Mouse (Mus musculus) intestine, embryonic 14.5 days (tissue): ENCODE data around the gene Fbxw7. TPM values are rescaled to one million over a fixed set of nuclear protein-coding genes. Genes with fewer than 3 reads are reported as not detected.

ENCODE experiments used
- ATAC-seq: fragments of 200-750 bp; cut with Nextera tagmentation; replicated peaks from 2 replicates; pipeline ENCODE4 v1.8.0; 2017; ENCODE audit warnings: low read depth, moderate number of reproducible peaks, moderate TSS enrichment, moderate library complexity; ENCODE audit not compliant: low FRiP score, low TSS enrichment
- DNase-seq: peaks from one replicate; pipeline ENCODE4 v3.0.0-alpha.2; 2018; ENCODE audit warnings: low spot score
- H3K27ac ChIP-seq: fragments of 300-500 bp; sonication (generic); 2 replicates; pipeline ENCODE4 v1.5.1; 2014; ENCODE audit warnings: low read depth, mild to moderate bottlenecking, control low read depth
- H3K27me3 ChIP-seq: fragments of 300-500 bp; sonication (generic); replicated peaks from 2 replicates; pipeline ENCODE4 v1.6.1; 2014; ENCODE audit warnings: low read length, control low read depth; ENCODE audit not compliant: control insufficient read depth, insufficient read depth
- H3K36me3 ChIP-seq: fragments of 300-500 bp; sonication (generic); 2 replicates; pipeline ENCODE4 v1.6.1; 2014; ENCODE audit warnings: low read length, control low read depth; ENCODE audit not compliant: control insufficient read depth, insufficient read depth
- H3K4me1 ChIP-seq: fragments of 300-500 bp; sonication (generic); replicated peaks from 2 replicates; pipeline ENCODE4 v1.6.1; 2014; ENCODE audit warnings: low read length, control low read depth, mixed read lengths; ENCODE audit not compliant: control insufficient read depth, insufficient read depth
- H3K4me2 ChIP-seq: fragments of 300-500 bp; sonication (generic); 2 replicates; pipeline ENCODE4 v1.6.1; 2014; ENCODE audit warnings: low read length
- H3K4me3 ChIP-seq: fragments of 300-500 bp; sonication (generic); 2 replicates; pipeline ENCODE4 v1.5.1; 2014; ENCODE audit warnings: low read depth, low read length, control low read depth, mixed read lengths
- H3K9ac ChIP-seq: fragments of 300-500 bp; sonication (generic); 2 replicates; pipeline ENCODE4 v1.6.1; 2014; ENCODE audit warnings: mild to moderate bottlenecking, low read length
- H3K9me3 ChIP-seq: fragments of 300-500 bp; sonication (generic); 2 replicates; pipeline ENCODE4 v1.6.1; 2016; ENCODE audit warnings: low read length, control low read depth; ENCODE audit not compliant: control insufficient read depth
- WGBS: fragments of 180-500 bp; shearing (Covaris S2); extraction: QIAGEN DNeasy Blood & Tissue Kit; methylation state at CpG from one replicate; pipeline ENCODE4 v1.1.7; 2014; 5-methylcytosine and 5-hydroxymethylcytosine counted together
- polyA plus RNA-seq: library from polyadenylated mRNA; unstranded; fragments of >200 nt; fragmentation: Nextera tagmentation; extraction: Ambion mirVana; gene quantifications from 2 replicates; pipeline ENCODE4 v1.2.1, GENCODE M21; 2014

Fbxw7 gene
- polyA plus RNA-seq, 1 experiment from 2014 or later, result 12.7 TPM

DNA sequence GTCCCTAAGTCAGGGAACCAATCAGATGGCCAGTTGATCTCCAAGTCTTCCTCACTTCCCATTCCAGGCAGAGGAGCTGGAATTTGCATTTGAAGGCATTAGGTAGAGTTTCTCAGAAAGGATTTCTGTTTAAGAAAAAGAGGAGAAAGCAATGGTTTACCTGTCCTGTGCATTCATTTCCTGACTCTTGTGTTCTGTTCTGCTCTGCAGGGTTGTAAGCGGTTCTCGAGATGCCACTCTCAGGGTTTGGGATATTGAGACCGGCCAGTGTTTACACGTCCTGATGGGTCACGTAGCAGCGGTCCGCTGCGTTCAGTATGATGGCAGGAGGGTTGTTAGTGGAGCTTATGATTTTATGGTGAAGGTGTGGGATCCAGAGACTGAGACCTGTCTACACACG is 159.1 kb downstream of the Fbxw7 start:
- Histone ChIP-seq H3K27ac (no peak overlapping the region), H3K4me2 (no peak overlapping the region), H3K9me3 (no peaks in the 10 kb centered on the region), H3K36me3 (peaks cover 46% of the 10 kb centered on the region), H3K4me1 (no peaks in the 10 kb centered on the region), H3K27me3 (no peaks in the 10 kb centered on the region), H3K9ac (no peak overlapping the region), H3K4me3 (no peak overlapping the region)
- ATAC-seq, result no peak
- DNase-seq, result no peak
- WGBS, result 90% methylated on average over 9 of the region's 9 CpGs

DNA sequence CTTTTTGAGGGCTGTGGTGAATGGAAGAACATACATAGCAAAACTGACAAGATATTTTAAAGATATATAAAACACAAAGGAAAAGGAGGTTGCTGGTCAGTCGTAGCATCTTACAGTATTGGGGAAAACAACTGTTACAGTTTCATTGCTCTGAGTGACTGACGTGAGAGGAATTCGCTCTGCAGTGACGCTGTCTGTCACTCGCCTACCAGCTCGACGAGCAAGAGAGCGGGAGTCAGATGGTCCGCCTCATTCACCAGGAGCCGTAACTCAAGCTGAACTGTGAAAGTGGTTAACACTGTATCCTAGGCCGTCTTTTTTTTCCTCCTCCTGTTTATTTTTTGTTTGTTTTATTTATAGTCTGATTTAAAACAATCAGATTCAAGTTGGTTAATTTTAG is 163.6 kb downstream of the Fbxw7 start:
- Histone ChIP-seq H3K4me2 (no peak overlapping the region), H3K36me3 (peaks cover 26% of the 10 kb centered on the region), H3K4me3 (no peak overlapping the region), H3K27ac (no peak overlapping the region), H3K4me1 (no peaks in the 10 kb centered on the region), H3K27me3 (no peaks in the 10 kb centered on the region), H3K9me3 (no peaks in the 10 kb centered on the region), H3K9ac (no peak overlapping the region)
- no peak for DNase-seq
- WGBS, result 91% methylated on average over 11 of the region's 11 CpGs
- no peak for ATAC-seq

DNA sequence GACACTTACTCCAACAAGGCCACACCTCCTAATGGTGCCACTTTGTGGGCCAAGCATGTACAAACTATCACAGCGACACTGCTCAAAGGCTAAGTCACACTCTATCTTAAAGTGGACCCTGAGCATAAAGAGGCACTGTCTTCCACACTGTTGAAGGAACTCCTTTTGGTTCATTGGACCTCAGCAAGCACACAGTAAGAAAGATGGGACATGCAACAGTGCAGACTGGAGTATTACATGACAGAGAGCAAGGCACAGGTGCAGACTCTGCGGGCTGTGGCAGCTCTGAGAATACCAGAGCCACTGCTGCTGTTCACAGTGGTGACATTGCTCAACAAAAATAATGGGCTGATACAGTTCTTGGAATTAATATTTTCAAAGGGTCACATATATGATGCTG is 165.1 kb downstream of the Fbxw7 start:
- WGBS, result 97% methylated on average over 2 of the region's 2 CpGs
- no peak overlapping the region for H3K4me2 ChIP-seq
- DNase-seq, result no peak

DNA sequence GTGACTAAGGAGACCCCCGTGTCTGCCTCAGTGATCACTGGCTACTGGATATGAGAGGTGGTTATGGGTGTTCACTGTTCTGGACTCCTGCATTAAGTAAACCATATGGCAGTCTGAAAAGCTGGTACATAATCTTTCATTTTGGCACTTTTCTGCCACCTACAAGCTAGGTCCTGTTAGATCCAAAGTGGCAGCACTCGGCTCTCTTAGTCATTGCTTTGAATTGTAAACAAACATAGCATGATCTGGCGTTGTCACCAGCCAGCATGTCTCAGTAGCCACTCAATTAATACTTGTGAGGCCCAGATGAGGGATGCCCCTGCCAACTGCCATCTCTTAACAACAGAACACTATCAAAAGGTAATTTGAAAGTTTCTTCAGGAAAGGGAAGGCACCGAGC is 167.6 kb downstream of the Fbxw7 start:
- H3K36me3 ChIP-seq, result peaks cover 3% of the 10 kb centered on the region; the same call in 1 of the 2 replicates
- no peak overlapping the region for H3K9ac ChIP-seq
- H3K27me3 ChIP-seq, result no peaks in the 10 kb centered on the region
- WGBS, result 43% methylated on average over 4 of the region's 4 CpGs
- no peak overlapping the region for H3K4me3 ChIP-seq
- H3K27ac ChIP-seq, result no peak overlapping the region
- DNase-seq (no peak), ATAC-seq (no peak)
- H3K9me3 ChIP-seq, result no peaks in the 10 kb centered on the region
- no peak overlapping the region for H3K4me2 ChIP-seq
- H3K4me1 ChIP-seq, result no peaks in the 10 kb centered on the region

More for the DNA sequence above, 165.1 kb downstream of the Fbxw7 start:
- H3K36me3 ChIP-seq, result peaks cover 17% of the 10 kb centered on the region
- no peak for ATAC-seq
- no peaks in the 10 kb centered on the region for H3K4me1 ChIP-seq
- no peak overlapping the region for H3K4me3 ChIP-seq
- no peaks in the 10 kb centered on the region for H3K9me3 ChIP-seq
- no peak overlapping the region for H3K27ac ChIP-seq
- H3K27me3 ChIP-seq, result no peaks in the 10 kb centered on the region
- H3K9ac ChIP-seq, result no peak overlapping the region

DNA sequence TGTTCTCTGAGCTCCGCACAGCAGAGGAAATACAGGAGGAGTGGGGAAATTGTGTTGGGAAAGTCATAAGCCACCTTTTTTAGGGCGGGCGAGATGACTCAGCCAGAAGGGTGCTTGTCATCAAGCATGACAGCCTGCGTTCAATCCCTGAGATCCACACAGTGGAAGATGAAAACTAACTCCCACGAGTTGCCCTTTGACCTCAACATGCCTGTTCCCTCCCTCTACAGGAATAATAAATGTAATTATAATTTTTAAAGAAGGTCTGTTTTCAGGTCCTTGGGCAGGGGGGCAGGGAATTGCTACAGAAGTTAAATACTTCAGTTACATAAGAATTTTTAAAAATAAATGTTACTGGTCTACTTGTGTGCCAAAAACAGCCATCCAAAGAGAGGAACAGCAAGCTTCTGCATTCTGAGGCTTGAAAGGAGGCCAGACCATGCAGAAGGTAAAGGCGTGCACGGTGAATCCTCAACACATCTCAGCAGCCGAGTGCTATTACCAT is 170.1 kb downstream of the Fbxw7 start:
- Histone ChIP-seq H3K27me3 (no peaks in the 10 kb centered on the region), H3K9ac (no peak overlapping the region), H3K4me2 (no peak overlapping the region), H3K4me3 (no peak overlapping the region), H3K36me3 (no peaks in the 10 kb centered on the region), H3K9me3 (no peaks in the 10 kb centered on the region), H3K27ac (no peak overlapping the region), H3K4me1 (no peaks in the 10 kb centered on the region)
- WGBS, result 78% methylated on average over 8 of the region's 8 CpGs
- no peak for ATAC-seq
- no peak for DNase-seq

DNA sequence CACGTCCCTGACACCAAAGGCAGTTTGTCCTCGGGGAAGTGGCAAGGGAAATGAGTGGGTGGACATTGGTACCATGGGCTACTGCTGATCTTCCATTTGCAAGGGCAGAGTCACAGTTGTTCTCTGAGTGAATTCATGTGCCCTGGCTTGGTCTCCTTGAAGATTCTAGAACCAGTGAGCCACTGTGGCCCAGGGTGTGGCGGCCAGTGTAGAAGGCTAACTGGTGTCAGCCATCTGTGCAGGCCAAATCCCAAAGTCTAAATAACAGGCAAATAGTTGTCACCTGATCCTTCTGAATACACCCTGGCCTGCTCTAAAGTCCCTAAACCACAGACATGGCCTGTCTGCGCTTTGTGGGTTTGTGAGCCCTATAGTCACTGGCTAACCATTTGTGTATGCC is 173.8 kb downstream of the Fbxw7 start:
- DNase-seq, result no peak
- no peaks in the 10 kb centered on the region for H3K9me3 ChIP-seq
- H3K27me3 ChIP-seq, result no peaks in the 10 kb centered on the region
- ATAC-seq, result no peak
- WGBS, result 88% methylated on average over 4 of the region's 4 CpGs
- H3K36me3 ChIP-seq, result no peaks in the 10 kb centered on the region
- H3K9ac ChIP-seq, result no peak overlapping the region
- H3K4me1 ChIP-seq, result no peaks in the 10 kb centered on the region
- H3K4me2 ChIP-seq, result no peak overlapping the region
- no peak overlapping the region for H3K27ac ChIP-seq
- no peak overlapping the region for H3K4me3 ChIP-seq

DNA sequence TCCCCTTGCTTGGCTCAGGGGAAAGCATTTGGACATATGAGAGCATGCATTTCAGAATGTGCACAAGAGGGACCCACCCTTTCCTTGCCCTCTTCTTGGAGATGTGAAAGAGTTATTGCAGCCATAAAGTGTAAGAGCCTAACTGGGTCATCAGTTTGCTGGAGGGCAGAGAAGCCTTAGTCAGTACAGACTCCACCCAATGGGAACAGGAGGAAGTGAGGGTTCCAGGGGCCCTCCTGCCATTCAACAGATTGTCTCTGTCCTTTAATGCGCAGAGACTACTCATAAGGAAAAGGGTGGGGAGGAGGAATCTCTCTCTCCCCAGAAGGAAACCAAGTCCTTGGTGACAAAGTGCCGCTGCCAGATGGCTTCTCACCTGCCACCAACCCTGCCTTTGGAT is 190.2 kb downstream of the Fbxw7 start:
- Histone ChIP-seq H3K4me1 (no peaks in the 10 kb centered on the region), H3K36me3 (no peaks in the 10 kb centered on the region), H3K9me3 (no peaks in the 10 kb centered on the region), H3K27ac (no peak overlapping the region), H3K27me3 (no peaks in the 10 kb centered on the region), H3K4me2 (no peak overlapping the region), H3K4me3 (no peak overlapping the region), H3K9ac (no peak overlapping the region)
- no peak for ATAC-seq
- 73% methylated on average over 2 of the region's 2 CpGs for WGBS
- no peak for DNase-seq

DNA sequence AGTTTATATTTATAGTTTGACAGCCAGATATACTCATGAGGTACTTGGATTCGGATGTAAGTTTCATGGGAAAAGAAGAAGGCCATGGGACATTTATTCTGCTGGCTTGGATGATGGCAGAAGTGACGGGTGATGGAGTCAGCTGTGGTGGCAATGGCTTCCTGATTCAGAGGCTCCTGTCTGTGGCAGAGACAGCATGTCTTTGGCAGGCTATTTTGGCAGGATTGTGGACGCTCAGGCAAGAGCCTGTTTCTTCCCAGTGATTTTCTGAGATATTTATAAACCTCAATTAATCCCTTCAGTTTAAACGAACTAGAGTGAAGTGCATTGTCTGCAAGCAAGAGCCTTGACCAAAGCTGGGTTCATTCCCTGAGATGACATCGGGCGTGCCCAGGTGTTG is 197.8 kb downstream of the Fbxw7 start:
- H3K4me3 ChIP-seq, result no peak overlapping the region
- no peak overlapping the region for H3K27ac ChIP-seq
- no peaks in the 10 kb centered on the region for H3K9me3 ChIP-seq
- H3K36me3 ChIP-seq, result no peaks in the 10 kb centered on the region
- ATAC-seq, result no peak
- DNase-seq, result no peak
- no peak overlapping the region for H3K4me2 ChIP-seq
- 82% methylated on average over 6 of the region's 6 CpGs for WGBS
- H3K9ac ChIP-seq, result no peak overlapping the region
- no peaks in the 10 kb centered on the region for H3K4me1 ChIP-seq
- no peaks in the 10 kb centered on the region for H3K27me3 ChIP-seq

DNA sequence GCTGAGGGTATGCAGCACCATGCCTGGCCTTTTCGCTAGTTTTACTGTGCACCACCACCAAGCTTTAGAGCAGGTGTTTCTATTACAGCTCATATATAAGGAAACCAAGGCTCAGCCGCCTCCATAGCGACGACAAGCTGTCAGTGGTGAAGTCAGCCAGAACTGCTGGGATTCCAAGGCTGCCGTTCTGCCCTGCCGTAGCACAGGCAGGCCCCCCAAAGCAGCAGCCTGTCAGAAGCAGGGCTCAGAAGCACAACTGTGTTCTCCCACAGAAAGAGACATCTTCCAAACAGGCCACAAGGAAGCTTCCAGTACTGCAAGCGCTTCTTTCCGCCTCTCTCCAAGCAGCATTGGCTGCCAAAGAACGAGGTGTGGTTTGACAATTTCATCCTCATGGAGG is 200.6 kb downstream of the Fbxw7 start:
- Histone ChIP-seq H3K4me3 (no peak overlapping the region), H3K4me1 (no peaks in the 10 kb centered on the region), H3K4me2 (no peak overlapping the region), H3K27me3 (no peaks in the 10 kb centered on the region), H3K9ac (no peak overlapping the region), H3K9me3 (no peaks in the 10 kb centered on the region), H3K36me3 (no peaks in the 10 kb centered on the region), H3K27ac (no peak overlapping the region)
- 43% methylated on average over 9 of the region's 9 CpGs for WGBS
- no peak for DNase-seq
- ATAC-seq, result no peak
